10 mouse cellular contexts compared by ENCODE assay signal in the genomic region with DNA sequence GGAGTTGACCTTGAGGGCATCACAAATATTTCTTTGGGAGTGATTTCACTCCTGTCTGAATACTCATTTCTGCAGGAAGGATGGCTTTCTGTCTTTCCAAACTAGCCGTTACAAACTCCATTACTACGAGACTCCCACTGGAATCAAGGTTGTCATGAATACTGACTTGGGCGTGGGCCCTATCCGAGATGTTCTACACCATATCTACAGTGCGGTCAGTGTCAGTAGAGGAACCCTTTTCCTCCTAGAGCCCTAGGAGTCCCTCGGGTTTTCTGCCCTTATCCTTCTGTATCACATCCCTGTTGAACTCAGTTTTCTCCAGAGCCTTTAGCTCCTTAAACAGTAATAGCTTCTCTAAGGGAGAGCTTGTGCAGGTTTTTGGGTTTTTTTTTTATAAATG. TPM values are rescaled to one million over a fixed set of nuclear protein-coding genes. Genes with fewer than 3 reads are reported as not detected.
DNase-seq lines count a peak whose midpoint lies in the region; ATAC-seq and TF ChIP-seq lines count a peak whose summit lies in the region.
"Had no signal": no experiment of that assay in that cellular context is flagged by ENCODE, and none has a peak within 500 bp of the region (broad histone marks: within the 10 kb centered on the region; RNA-seq: fewer than 3 reads in every experiment).

No protein-coding gene starts in this region.

- no peak for ATAC-seq in megakaryocyte, adult 5-6 weeks (ENCODE audit: poor library complexity, severe bottlenecking)
- no peak for ATAC-seq in liver, embryonic 12.5 days
- no peak for ATAC-seq in stomach, postnatal 0 days (ENCODE audit: low FRiP score, low TSS enrichment)

- H3K27ac ChIP-seq in cerebellum, adult 2 months (ENCODE audit: insufficient read depth, low read length): no peak overlapping the region
- H3K27ac ChIP-seq in liver, embryonic 12.5 days: peak overlapping the region; percentile 66; the same call in 1 of the 2 replicates
- H3K27ac ChIP-seq in stomach, postnatal 0 days (replicated peaks): peak overlapping the region; percentile 78; the same call in 1 of the 2 replicates

- no peak for TF ChIP-seq POLR2A in cerebellum, adult 2 months (IDR thresholded peaks at IDR 0.05; ENCODE audit: borderline replicate concordance, insufficient read depth, low read length)

- no peak for TF ChIP-seq CTCF in cerebellum, adult 2 months (IDR thresholded peaks at IDR 0.05; ENCODE audit: borderline replicate concordance, insufficient read depth, low read depth, low read length)
- no peak for TF ChIP-seq CTCF in stomach, postnatal 0 days (IDR thresholded peaks at IDR 0.05; ENCODE audit: low read depth)

- no peak for DNase-seq in cerebellum, adult 2 months
- DNase-seq in cerebellum, postnatal 25 days: no peak
- no peak for DNase-seq in stomach, postnatal 0 days (ENCODE audit: low spot score)
- DNase-seq in ovary, postnatal 10 days (ENCODE audit: low spot score): no peak
- no peak for DNase-seq in gastrocnemius, postnatal 10 days
- DNase-seq: adrenal gland, adult 2 months; kidney, postnatal 36 days had no signal

- peaks cover 6% of the 10 kb centered on the region for H3K4me1 ChIP-seq in cerebellum, adult 2 months (ENCODE audit: control insufficient read depth, insufficient read depth, low read length)
- peaks cover 63% of the 10 kb centered on the region for H3K4me1 ChIP-seq in megakaryocyte, embryonic 14.5 days
- H3K4me1 ChIP-seq in liver, embryonic 12.5 days: peaks cover 56% of the 10 kb centered on the region
- H3K4me1 ChIP-seq in stomach, postnatal 0 days (replicated peaks; ENCODE audit: control insufficient read depth, insufficient read depth): peaks cover 10% of the 10 kb centered on the region; the same call in 1 of the 2 replicates

- no peaks in the 10 kb centered on the region for H3K9me3 ChIP-seq in megakaryocyte, embryonic 14.5 days
- no peaks in the 10 kb centered on the region for H3K9me3 ChIP-seq in liver, embryonic 12.5 days (replicated peaks)
- H3K9me3 ChIP-seq in stomach, postnatal 0 days (ENCODE audit: control insufficient read depth, low read length): no peaks in the 10 kb centered on the region

- H3K27me3 ChIP-seq in cerebellum, adult 2 months (ENCODE audit: control insufficient read depth, insufficient read depth, low read length): no peaks in the 10 kb centered on the region
- H3K27me3 ChIP-seq in megakaryocyte, embryonic 14.5 days (replicated peaks): peaks cover 34% of the 10 kb centered on the region
- H3K27me3 ChIP-seq in liver, embryonic 12.5 days (replicated peaks): peaks cover 35% of the 10 kb centered on the region
- no peaks in the 10 kb centered on the region for H3K27me3 ChIP-seq in stomach, postnatal 0 days (ENCODE audit: control insufficient read depth, insufficient read depth, low read length)

- TF ChIP-seq EP300 in stomach, postnatal 0 days (optimal IDR thresholded peaks at IDR 0.05): no peak

- H3K9ac ChIP-seq in liver, embryonic 12.5 days: peak overlapping the region; percentile 64
- no peak overlapping the region for H3K9ac ChIP-seq in stomach, postnatal 0 days (ENCODE audit: low read length)

- 84% methylated on average over 6 of the region's 6 CpGs for WGBS in cerebellum, adult 2 months
- 55% methylated on average over 6 of the region's 6 CpGs for WGBS in liver, embryonic 12.5 days (ENCODE audit: insufficient replicate concordance)
- 75% methylated on average over 6 of the region's 6 CpGs for WGBS in stomach, postnatal 0 days

- peaks cover 7% of the 10 kb centered on the region for H3K36me3 ChIP-seq in megakaryocyte, embryonic 14.5 days (replicated peaks; ENCODE audit: low read length)
- peaks cover 13% of the 10 kb centered on the region for H3K36me3 ChIP-seq in liver, embryonic 12.5 days
- H3K36me3 ChIP-seq in stomach, postnatal 0 days (ENCODE audit: control insufficient read depth, insufficient read depth, low read length): peaks cover 3% of the 10 kb centered on the region; the same call in 1 of the 2 replicates

- peak overlapping the region; percentile 87 for H3K4me3 ChIP-seq in cerebellum, adult 2 months (replicated peaks; ENCODE audit: insufficient read depth, low read depth, low read length)
- H3K4me3 ChIP-seq in megakaryocyte, embryonic 14.5 days (replicated peaks): peak overlapping the region; percentile 94
- peak overlapping the region; percentile 77 for H3K4me3 ChIP-seq in liver, embryonic 12.5 days
- peak overlapping the region; percentile 60 for H3K4me3 ChIP-seq in stomach, postnatal 0 days (ENCODE audit: low read depth, low read length)

- peak overlapping the region; percentile 88 for H3K4me2 ChIP-seq in liver, embryonic 12.5 days
- peak overlapping the region; percentile 88 for H3K4me2 ChIP-seq in stomach, postnatal 0 days (replicated peaks; ENCODE audit: low read depth)

RNA-seq across cellular contexts. Expression of a gene that starts 1.0 kb away (rescaled TPM):
- 81.4 and 83.6 TPM in 2 replicates for polyA plus RNA-seq in cerebellum, adult 2 months (2012; rRNA removed)
- 11.6 TPM in 1 of 2 replicates, not detected in the other for polyA plus RNA-seq in megakaryocyte, embryonic 14.5 days (2012; ENCODE audit: insufficient read depth, low replicate concordance)
- 219 and 269 TPM in 2 replicates for total RNA-seq in megakaryocyte, adult 5-6 weeks (2015)
- total RNA-seq in megakaryocyte, adult 5-6 weeks (2017): 155 and 195 TPM in 2 replicates
- 90.4 and 90.9 TPM in 2 replicates for polyA plus RNA-seq in liver, embryonic 12.5 days (2016; fragmentation: Nextera tagmentation; extraction: Ambion mirVana)
- 119 and 123 TPM in 2 replicates for polyA plus RNA-seq in stomach, postnatal 0 days (2015; fragmentation: Nextera tagmentation; extraction: Ambion mirVana)
- 10 to 100 TPM; 55.4 to 55.5 TPM for total RNA-seq in gastrocnemius, postnatal 10 days (2021)

RNA-seq across cellular contexts. Expression of a gene that starts 1.2 kb away (rescaled TPM):
- 22.0 and 23.0 TPM in 2 replicates for polyA plus RNA-seq in cerebellum, adult 2 months (2012; rRNA removed)
- polyA plus RNA-seq in megakaryocyte, embryonic 14.5 days (2012; ENCODE audit: insufficient read depth, low replicate concordance): 1.7 and 9.3 TPM in 2 replicates
- 15.2 and 28.3 TPM in 2 replicates for total RNA-seq in megakaryocyte, adult 5-6 weeks (2015)
- 10.4 and 13.8 TPM in 2 replicates for total RNA-seq in megakaryocyte, adult 5-6 weeks (2017)
- polyA plus RNA-seq in liver, embryonic 12.5 days (2016; fragmentation: Nextera tagmentation; extraction: Ambion mirVana): 13.1 and 13.9 TPM in 2 replicates
- 4.9 and 5.5 TPM in 2 replicates for polyA plus RNA-seq in stomach, postnatal 0 days (2015; fragmentation: Nextera tagmentation; extraction: Ambion mirVana)
- total RNA-seq in gastrocnemius, postnatal 10 days (2021): 1 to 10 TPM; 4.7 to 6.6 TPM

RNA-seq across cellular contexts. Expression of a gene that starts 1.3 kb away (rescaled TPM):
- polyA plus RNA-seq in cerebellum, adult 2 months (2012; rRNA removed): 93.6 and 117 TPM in 2 replicates
- not detected in 2 replicates for polyA plus RNA-seq in megakaryocyte, embryonic 14.5 days (2012; ENCODE audit: insufficient read depth, low replicate concordance)
- total RNA-seq in megakaryocyte, adult 5-6 weeks (2015): 0.59 and 1.3 TPM in 2 replicates
- 0.40 and 1.7 TPM in 2 replicates for total RNA-seq in megakaryocyte, adult 5-6 weeks (2017)
- 0.24 and 0.48 TPM in 2 replicates for polyA plus RNA-seq in liver, embryonic 12.5 days (2016; fragmentation: Nextera tagmentation; extraction: Ambion mirVana)
- 0.87 and 1.1 TPM in 2 replicates for polyA plus RNA-seq in stomach, postnatal 0 days (2015; fragmentation: Nextera tagmentation; extraction: Ambion mirVana)
- under 1 TPM; 0.42 to 0.93 TPM for total RNA-seq in gastrocnemius, postnatal 10 days (2021)

RNA-seq across cellular contexts. Expression of a gene that starts 15.5 kb away (rescaled TPM):
- 130 and 135 TPM in 2 replicates for polyA plus RNA-seq in cerebellum, adult 2 months (2012; rRNA removed)
- not detected in 2 replicates for polyA plus RNA-seq in megakaryocyte, embryonic 14.5 days (2012; ENCODE audit: insufficient read depth, low replicate concordance)
- 3.7 and 8.1 TPM in 2 replicates for total RNA-seq in megakaryocyte, adult 5-6 weeks (2015)
- 7.2 and 8.7 TPM in 2 replicates for total RNA-seq in megakaryocyte, adult 5-6 weeks (2017)
- polyA plus RNA-seq in liver, embryonic 12.5 days (2016; fragmentation: Nextera tagmentation; extraction: Ambion mirVana): 1.5 and 1.7 TPM in 2 replicates
- polyA plus RNA-seq in stomach, postnatal 0 days (2015; fragmentation: Nextera tagmentation; extraction: Ambion mirVana): 46.2 and 49.4 TPM in 2 replicates
- 1 to 10 TPM in 1 of 2 experiments, under 1 TPM in 1; 0.85 to 2.1 TPM for total RNA-seq in gastrocnemius, postnatal 10 days (2021)

RNA-seq across cellular contexts. Expression of a gene that starts 44.5 kb away (rescaled TPM):
- 111 and 115 TPM in 2 replicates for polyA plus RNA-seq in cerebellum, adult 2 months (2012; rRNA removed)
- polyA plus RNA-seq in megakaryocyte, embryonic 14.5 days (2012; ENCODE audit: insufficient read depth, low replicate concordance): 14.5 and 29.7 TPM in 2 replicates
- 13.6 and 13.9 TPM in 2 replicates for total RNA-seq in megakaryocyte, adult 5-6 weeks (2015)
- total RNA-seq in megakaryocyte, adult 5-6 weeks (2017): 17.1 and 19.8 TPM in 2 replicates
- 4.7 and 6.4 TPM in 2 replicates for polyA plus RNA-seq in liver, embryonic 12.5 days (2016; fragmentation: Nextera tagmentation; extraction: Ambion mirVana)
- polyA plus RNA-seq in stomach, postnatal 0 days (2015; fragmentation: Nextera tagmentation; extraction: Ambion mirVana): 18.4 and 18.9 TPM in 2 replicates
- 10 to 100 TPM; 39.0 to 59.5 TPM for total RNA-seq in gastrocnemius, postnatal 10 days (2021)

Comparison
In these comparisons a context has a peak if more than half of its experiments do, and no peak if none do; other contexts are left out.
1. RNA of a gene that starts 1.3 kb away (polyA plus RNA-seq): 93.6 to 117 TPM in cerebellum, adult 2 months; 0.87 to 1.1 TPM in stomach, postnatal 0 days, 0.24 to 0.48 TPM in liver, embryonic 12.5 days and not detected in megakaryocyte, embryonic 14.5 days; every median in the first group is over 10 times any median in the second.
2. Peak in every context shown above with its lines, with median percentiles within 50 percentile points of each other: H3K4me3 ChIP-seq.